In genomic region chr12:33317792-33318530, GRCm38 (mm10) we compare ENCODE assay signal across 15 mouse cellular contexts.
A peak's percentile ranks its signal among the peaks of the same experiment; 100 is the strongest.
DNase-seq lines count a peak whose midpoint lies in the region; ATAC-seq and TF ChIP-seq lines count a peak whose summit lies in the region.
"Had no signal": no experiment of that assay in that cellular context is flagged by ENCODE, and none has a peak within 500 bp of the region (broad histone marks: within the 10 kb centered on the region; RNA-seq: fewer than 3 reads in every experiment).

No protein-coding gene starts in this region.

- peak; percentile 44 for ATAC-seq in G1E (ENCODE audit: extremely low read depth, insufficient number of reproducible peaks, low FRiP score, poor library complexity, severe bottlenecking)
- peak; percentile 74 for ATAC-seq in erythroblast, adult 5-6 weeks (replicated peaks; ENCODE audit: low FRiP score, poor library complexity, severe bottlenecking)
- ATAC-seq in liver, embryonic 16.5 days (ENCODE audit: low read depth) = peak; percentile 83

- peaks cover 31% of the 10 kb centered on the region for H3K4me1 ChIP-seq in heart, embryonic 10.5 days
- peaks cover 18% of the 10 kb centered on the region for H3K4me1 ChIP-seq in heart, adult 2 months (ENCODE audit: control insufficient read depth, insufficient read depth, low read length)
- H3K4me1 ChIP-seq in G1E (ENCODE audit: insufficient read depth, low read depth, low read length) = peaks cover 73% of the 10 kb centered on the region
- H3K4me1 ChIP-seq in liver, embryonic 16.5 days (ENCODE audit: control insufficient read depth, low read depth, low read length) = peaks cover 58% of the 10 kb centered on the region

- TF ChIP-seq EP300 in heart, adult 2 months (IDR thresholded peaks at IDR 0.05; ENCODE audit: insufficient read depth, low read depth, low read length) = no peak

- no peak for TF ChIP-seq POLR2A in heart, adult 2 months (IDR thresholded peaks at IDR 0.05; ENCODE audit: insufficient read depth, low read depth, low read length)

- DNase-seq in heart, embryonic 10.5 days (ENCODE audit: low spot score) = peak; percentile 82
- DNase-seq in heart, adult 2 months = no peak
- peak; percentile 69 for DNase-seq in G1E (ENCODE audit: low spot score)
- DNase-seq in kidney, postnatal 4 days = no peak
- DNase-seq in retina, embryonic 14.5 days (ENCODE audit: low spot score) = no peak
- DNase-seq in gastrocnemius, postnatal 36 days = no peak
- DNase-seq: cerebellum, adult 9-10 months; kidney, adult 9 months; right cerebral cortex, adult 18-20 months; thymus, postnatal 36 days had no signal

- peak overlapping the region; percentile 47; the same call in 1 of the 2 replicates for H3K27ac ChIP-seq in heart, embryonic 10.5 days
- no peak overlapping the region for H3K27ac ChIP-seq in heart, adult 2 months
- peak overlapping the region; percentile 94 for H3K27ac ChIP-seq in liver, embryonic 16.5 days (ENCODE audit: low read length)
- H3K27ac ChIP-seq: hindbrain, embryonic 14.5 days; macrophage; neural tube, embryonic 13.5 days had no signal

- H3K36me3 ChIP-seq in heart, embryonic 10.5 days = no peaks in the 10 kb centered on the region
- no peaks in the 10 kb centered on the region for H3K36me3 ChIP-seq in heart, adult 2 months (ENCODE audit: control insufficient read depth, insufficient read depth, low read length)
- H3K36me3 ChIP-seq in G1E (replicated peaks) = peaks cover 70% of the 10 kb centered on the region
- H3K36me3 ChIP-seq in liver, embryonic 16.5 days (ENCODE audit: control insufficient read depth, insufficient read depth) = peaks cover 3% of the 10 kb centered on the region
- H3K36me3 ChIP-seq: neural tube, embryonic 13.5 days had no signal

- WGBS in heart, embryonic 10.5 days = 57% methylated on average over 9 of the region's 9 CpGs
- WGBS in heart, adult 2 months = 62% methylated on average over 9 of the region's 9 CpGs
- WGBS in liver, embryonic 16.5 days (ENCODE audit: insufficient replicate concordance) = 34% methylated on average over 9 of the region's 9 CpGs

- H3K4me3 ChIP-seq in heart, embryonic 10.5 days = no peak overlapping the region
- no peak overlapping the region for H3K4me3 ChIP-seq in heart, adult 2 months
- peak overlapping the region; percentile 57; the same call in 1 of the 2 replicates for H3K4me3 ChIP-seq in G1E (ENCODE audit: low read depth, low read length)
- peak overlapping the region; percentile 52 for H3K4me3 ChIP-seq in liver, embryonic 16.5 days (ENCODE audit: low read depth, low read length)
- H3K4me3 ChIP-seq: neural tube, embryonic 13.5 days had no signal

- H3K9me3 ChIP-seq in heart, embryonic 10.5 days = no peaks in the 10 kb centered on the region
- H3K9me3 ChIP-seq in G1E (replicated peaks) = no peaks in the 10 kb centered on the region
- no peaks in the 10 kb centered on the region for H3K9me3 ChIP-seq in liver, embryonic 16.5 days (replicated peaks; ENCODE audit: control insufficient read depth, low read length)
- H3K9me3 ChIP-seq: neural tube, embryonic 13.5 days had no signal

- H3K9ac ChIP-seq in heart, adult 2 months (ENCODE audit: low read depth, low read length) = no peak overlapping the region
- H3K9ac ChIP-seq in liver, embryonic 16.5 days (ENCODE audit: low read depth, low read length) = peak overlapping the region; percentile 67
- H3K9ac ChIP-seq: hindbrain, embryonic 14.5 days; neural tube, embryonic 13.5 days had no signal

- no peaks in the 10 kb centered on the region for H3K79me2 ChIP-seq in heart, adult 2 months (replicated peaks; ENCODE audit: control insufficient read depth, insufficient read depth, low read length)

- intact Hi-C loops in heart, adult 2 months (cut with DNase I) = loop anchor here (10.0 kb wide), 1 partner anchor 493 kb away; no protein-coding TSS in a partner anchor
- intact Hi-C loops in gastrocnemius, postnatal 36 days (cut with DNase I) = no loop called here

- no peak for TF ChIP-seq CTCF in heart, adult 2 months (IDR thresholded peaks at IDR 0.05)
- no peak for TF ChIP-seq CTCF in G1E (IDR thresholded peaks at IDR 0.05; ENCODE audit: low read depth, low read length)

- H3K4me2 ChIP-seq in liver, embryonic 16.5 days (ENCODE audit: low read depth, low read length) = peak overlapping the region; percentile 85
- H3K4me2 ChIP-seq: hindbrain, embryonic 14.5 days; neural tube, embryonic 13.5 days had no signal

- no peaks in the 10 kb centered on the region for H3K27me3 ChIP-seq in heart, embryonic 10.5 days (ENCODE audit: insufficient read depth, poor library complexity, severe bottlenecking)
- H3K27me3 ChIP-seq in heart, adult 2 months (ENCODE audit: control insufficient read depth, insufficient read depth, low read length) = no peaks in the 10 kb centered on the region
- no peaks in the 10 kb centered on the region for H3K27me3 ChIP-seq in G1E (ENCODE audit: insufficient read depth, low read length)
- H3K27me3 ChIP-seq in liver, embryonic 16.5 days (ENCODE audit: control insufficient read depth, insufficient read depth, low read depth, low read length) = no peaks in the 10 kb centered on the region
- H3K27me3 ChIP-seq: neural tube, embryonic 13.5 days had no signal

Comparison
In these comparisons a context has a peak if more than half of its experiments do, and no peak if none do; other contexts are left out.
1. DNase-seq: peak in heart, embryonic 10.5 days (single experiment) and G1E (single experiment); none in heart, adult 2 months (0 of 2), kidney, postnatal 4 days (0 of 2), retina, embryonic 14.5 days (single experiment) and gastrocnemius, postnatal 36 days (0 of 2).
2. H3K4me3 ChIP-seq: peak in G1E (single experiment) and liver, embryonic 16.5 days (single experiment); none in heart, embryonic 10.5 days (single experiment) and heart, adult 2 months (single experiment).
3. Peak in every context shown above with its lines, with median percentiles within 50 percentile points of each other: ATAC-seq.